Mouse (Mus musculus) intestine, embryonic 15.5 days (tissue): ENCODE data around the gene Psapl1. TPM values are rescaled to one million over a fixed set of nuclear protein-coding genes. Genes with fewer than 3 reads are reported as not detected.

Experiments
- polyA plus RNA-seq: library from polyadenylated mRNA; unstranded; fragments of >200 nt; fragmentation: Nextera tagmentation; extraction: Ambion mirVana; gene quantifications from 2 replicates; pipeline ENCODE4 v1.2.1, GENCODE M21; 2015

The Psapl1 gene
- polyA plus RNA-seq, 1 experiment from 2014 or later, result 0.05 TPM

Other genes with a start within 250 kb of the Psapl1 start
- 9.6 and 10.8 TPM in 2 replicates for gene Sorcs2, start 194.1 kb downstream of the Psapl1 start, polyA plus RNA-seq